Mouse (Mus musculus): ENCODE results near the gene Tmem91. TPM values are rescaled to one million over a fixed set of nuclear protein-coding genes. Genes with fewer than 3 reads are reported as not detected.

The Tmem91 gene
- polyA plus RNA-seq, 1 experiment: 3.7 TPM

DNA sequence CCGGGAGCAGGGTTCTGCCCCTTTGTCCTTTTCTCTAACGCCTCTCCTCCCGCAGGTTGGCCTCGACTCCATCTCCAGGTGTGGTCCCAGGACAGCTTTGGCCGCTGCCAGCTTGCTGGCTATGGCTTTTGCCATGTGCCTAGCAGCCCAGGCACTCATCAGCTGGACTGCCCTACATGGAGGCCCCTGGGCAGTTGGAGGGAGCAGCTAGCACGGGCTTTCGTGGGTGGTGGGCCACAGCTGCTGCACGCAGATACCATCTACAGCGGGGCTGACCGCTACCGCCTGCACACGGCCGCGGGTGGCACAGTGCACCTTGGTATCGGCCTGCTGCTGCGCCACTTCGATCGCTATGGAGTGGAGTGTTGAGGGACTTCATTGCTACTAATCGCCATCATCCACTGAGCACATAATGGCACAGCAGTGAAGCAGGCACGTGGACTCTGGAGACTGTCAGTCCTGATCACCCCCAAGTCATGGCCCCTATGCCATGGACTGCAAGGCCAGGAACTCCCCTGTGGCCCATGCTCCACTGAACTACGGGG lies 11.0 kb upstream of the Tmem91 start:
- peak overlapping the region; percentile 38; the same call in 1 of the 2 replicates for H3K4me3 ChIP-seq (ENCODE audit: low read depth, low read length)
- H3K9ac ChIP-seq (ENCODE audit: low read depth, poor library complexity, severe bottlenecking): no peak overlapping the region
- H3K4me1 ChIP-seq (ENCODE audit: control insufficient read depth, insufficient read depth, low read length): peaks cover 5% of the 10 kb centered on the region
- no peak for TF ChIP-seq CTCF (IDR thresholded peaks at IDR 0.05; ENCODE audit: low read depth, low read length)
- TF ChIP-seq EP300 (IDR thresholded peaks at IDR 0.05; ENCODE audit: insufficient read depth, low read depth, low read length): no peak
- H3K36me3 ChIP-seq (ENCODE audit: control insufficient read depth, insufficient read depth, low read length, poor library complexity, severe bottlenecking): no peaks in the 10 kb centered on the region
- no peaks in the 10 kb centered on the region for H3K27me3 ChIP-seq (ENCODE audit: control insufficient read depth, insufficient read depth, low read length, poor library complexity, severe bottlenecking)
- no peak overlapping the region for H3K27ac ChIP-seq (ENCODE audit: insufficient read depth, low read length)
- no peaks in the 10 kb centered on the region for H3K9me3 ChIP-seq (replicated peaks; ENCODE audit: control insufficient read depth, insufficient read depth, low read length, poor library complexity, severe bottlenecking)

DNA sequence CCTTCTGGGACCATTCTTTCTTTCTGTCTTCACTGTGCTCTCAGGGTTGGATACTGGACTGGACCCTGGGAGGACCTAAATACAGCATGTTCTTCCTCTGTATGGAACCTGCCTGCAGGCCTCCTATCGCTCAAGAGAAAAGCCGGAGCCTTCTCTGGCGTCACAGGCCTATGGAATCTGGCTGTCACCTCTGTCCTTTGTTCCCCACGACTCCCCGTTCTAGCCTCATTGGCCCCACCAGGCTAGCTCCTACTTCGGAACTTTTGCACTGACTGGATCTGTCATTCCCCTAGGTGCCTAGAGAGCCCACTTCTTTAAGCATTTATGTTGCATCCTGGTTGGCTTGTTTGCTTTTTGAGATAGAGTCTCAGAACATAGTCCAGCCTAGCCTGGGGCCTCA lies 9.7 kb upstream of the Tmem91 start:
- H3K4me3 ChIP-seq (ENCODE audit: low read depth, low read length): no peak overlapping the region
- no peaks in the 10 kb centered on the region for H3K36me3 ChIP-seq (ENCODE audit: control insufficient read depth, insufficient read depth, low read length, poor library complexity, severe bottlenecking)
- H3K27ac ChIP-seq (ENCODE audit: insufficient read depth, low read length): no peak overlapping the region
- no peak for TF ChIP-seq POLR2A (IDR thresholded peaks at IDR 0.05; ENCODE audit: insufficient read depth, low read length)
- TF ChIP-seq CTCF (IDR thresholded peaks at IDR 0.05; ENCODE audit: low read depth, low read length): no peak
- peaks cover 5% of the 10 kb centered on the region for H3K4me1 ChIP-seq (ENCODE audit: control insufficient read depth, insufficient read depth, low read length)
- H3K9ac ChIP-seq (ENCODE audit: low read depth, poor library complexity, severe bottlenecking): no peak overlapping the region
- no peaks in the 10 kb centered on the region for H3K27me3 ChIP-seq (ENCODE audit: control insufficient read depth, insufficient read depth, low read length, poor library complexity, severe bottlenecking)
- no peaks in the 10 kb centered on the region for H3K9me3 ChIP-seq (replicated peaks; ENCODE audit: control insufficient read depth, insufficient read depth, low read length, poor library complexity, severe bottlenecking)

DNA sequence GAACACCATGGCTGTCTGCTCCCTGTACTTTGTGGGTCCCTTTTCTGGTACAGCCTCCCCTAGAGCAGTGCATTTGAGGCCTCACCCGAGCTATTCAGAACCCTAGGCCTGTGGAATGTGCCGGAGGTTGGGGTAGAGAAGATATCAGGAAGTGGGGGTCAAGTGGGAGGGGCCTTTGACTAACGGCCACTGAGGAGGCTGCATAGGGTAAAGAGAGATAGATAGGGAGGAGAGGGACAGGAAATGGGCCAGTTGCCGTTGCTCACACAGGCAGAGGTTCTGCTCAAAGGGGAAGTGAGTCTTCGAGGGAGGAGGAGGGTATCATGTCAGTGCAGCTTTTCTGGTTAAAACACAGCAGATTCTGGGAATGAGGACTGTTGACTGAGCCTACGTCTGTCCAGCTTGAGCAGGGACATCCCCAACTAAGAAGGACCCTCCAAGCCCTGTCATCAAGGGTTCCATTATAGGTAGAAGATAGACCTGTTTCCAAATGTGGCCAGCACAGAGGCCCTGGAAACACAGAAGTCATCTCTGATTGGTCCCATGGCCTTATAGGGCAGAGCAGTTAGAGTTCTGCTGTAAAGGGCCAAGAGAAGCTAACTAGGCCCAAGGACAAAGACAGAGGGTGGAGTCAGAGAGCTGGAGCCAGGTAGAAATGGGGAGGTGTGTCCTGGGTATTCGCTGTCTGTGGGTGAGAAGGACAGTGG lies 8.7 kb upstream of the Tmem91 start:
- Histone ChIP-seq H3K9me3 (replicated peaks; ENCODE audit: control insufficient read depth, insufficient read depth, low read length, poor library complexity, severe bottlenecking) (no peaks in the 10 kb centered on the region), H3K9ac (ENCODE audit: low read depth, poor library complexity, severe bottlenecking) (no peak overlapping the region), H3K4me3 (ENCODE audit: low read depth, low read length) (no peak overlapping the region), H3K27ac (ENCODE audit: insufficient read depth, low read length) (no peak overlapping the region), H3K36me3 (ENCODE audit: control insufficient read depth, insufficient read depth, low read length, poor library complexity, severe bottlenecking) (no peaks in the 10 kb centered on the region), H3K4me1 (ENCODE audit: control insufficient read depth, insufficient read depth, low read length) (peaks cover 5% of the 10 kb centered on the region), H3K27me3 (ENCODE audit: control insufficient read depth, insufficient read depth, low read length, poor library complexity, severe bottlenecking) (no peaks in the 10 kb centered on the region)
- TF ChIP-seq POLR2A (IDR thresholded peaks at IDR 0.05; ENCODE audit: insufficient read depth, low read length): no peak
- TF ChIP-seq EP300 (IDR thresholded peaks at IDR 0.05; ENCODE audit: insufficient read depth, low read depth, low read length): no peak
- no peak for TF ChIP-seq CTCF (IDR thresholded peaks at IDR 0.05; ENCODE audit: low read depth, low read length)

DNA sequence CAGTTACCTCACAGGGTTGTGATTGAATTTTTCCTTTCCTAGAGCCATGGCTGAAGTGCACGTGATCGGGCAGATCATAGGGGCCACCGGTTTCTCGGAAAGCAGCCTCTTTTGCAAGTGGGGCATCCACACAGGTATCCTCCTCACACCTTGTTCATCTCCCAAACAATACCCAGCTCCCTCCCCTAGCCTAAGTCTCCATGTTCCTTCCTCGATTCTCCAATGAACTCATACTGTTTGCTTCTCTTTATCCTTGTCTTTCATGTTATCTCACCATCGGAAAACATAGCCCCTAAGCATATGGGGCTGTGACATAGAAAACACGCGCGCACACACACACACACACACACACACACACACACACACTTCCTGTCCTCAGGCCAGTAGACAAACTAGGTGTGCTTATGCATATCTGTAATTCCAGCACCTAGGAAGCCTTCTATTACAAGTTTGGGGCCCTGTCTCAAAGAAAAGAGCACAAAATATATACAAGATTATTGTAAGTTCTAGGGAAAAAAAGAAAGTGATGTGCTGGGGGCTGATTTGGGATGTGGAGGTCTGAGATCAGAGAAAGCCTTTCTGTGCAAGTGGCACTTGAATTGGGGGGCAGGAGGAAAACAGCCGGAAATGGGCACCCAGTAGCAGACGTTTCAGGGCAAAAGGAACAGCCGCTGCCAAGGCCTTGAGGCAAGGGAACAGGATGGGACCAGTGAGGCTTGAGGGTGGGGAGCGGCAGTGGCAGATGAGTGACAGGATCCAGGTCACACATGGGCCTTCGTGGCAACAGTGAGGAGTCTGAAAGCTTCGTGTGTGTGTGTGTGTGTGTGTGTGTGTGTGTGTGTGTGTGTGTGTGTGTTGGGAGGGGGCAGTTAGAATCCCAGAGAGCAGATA lies 6.6 kb upstream of the Tmem91 start:
- Histone ChIP-seq H3K9ac (ENCODE audit: low read depth, poor library complexity, severe bottlenecking) (no peak overlapping the region), H3K27me3 (ENCODE audit: control insufficient read depth, insufficient read depth, low read length, poor library complexity, severe bottlenecking) (no peaks in the 10 kb centered on the region), H3K27ac (ENCODE audit: insufficient read depth, low read length) (no peak overlapping the region), H3K36me3 (ENCODE audit: control insufficient read depth, insufficient read depth, low read length, poor library complexity, severe bottlenecking) (no peaks in the 10 kb centered on the region), H3K4me3 (ENCODE audit: low read depth, low read length) (no peak overlapping the region), H3K4me1 (ENCODE audit: control insufficient read depth, insufficient read depth, low read length) (peaks cover 5% of the 10 kb centered on the region), H3K9me3 (replicated peaks; ENCODE audit: control insufficient read depth, insufficient read depth, low read length, poor library complexity, severe bottlenecking) (no peaks in the 10 kb centered on the region)
- no peak for TF ChIP-seq EP300 (IDR thresholded peaks at IDR 0.05; ENCODE audit: insufficient read depth, low read depth, low read length)
- TF ChIP-seq CTCF (IDR thresholded peaks at IDR 0.05; ENCODE audit: low read depth, low read length): no peak
- TF ChIP-seq POLR2A (IDR thresholded peaks at IDR 0.05; ENCODE audit: insufficient read depth, low read length): no peak

DNA sequence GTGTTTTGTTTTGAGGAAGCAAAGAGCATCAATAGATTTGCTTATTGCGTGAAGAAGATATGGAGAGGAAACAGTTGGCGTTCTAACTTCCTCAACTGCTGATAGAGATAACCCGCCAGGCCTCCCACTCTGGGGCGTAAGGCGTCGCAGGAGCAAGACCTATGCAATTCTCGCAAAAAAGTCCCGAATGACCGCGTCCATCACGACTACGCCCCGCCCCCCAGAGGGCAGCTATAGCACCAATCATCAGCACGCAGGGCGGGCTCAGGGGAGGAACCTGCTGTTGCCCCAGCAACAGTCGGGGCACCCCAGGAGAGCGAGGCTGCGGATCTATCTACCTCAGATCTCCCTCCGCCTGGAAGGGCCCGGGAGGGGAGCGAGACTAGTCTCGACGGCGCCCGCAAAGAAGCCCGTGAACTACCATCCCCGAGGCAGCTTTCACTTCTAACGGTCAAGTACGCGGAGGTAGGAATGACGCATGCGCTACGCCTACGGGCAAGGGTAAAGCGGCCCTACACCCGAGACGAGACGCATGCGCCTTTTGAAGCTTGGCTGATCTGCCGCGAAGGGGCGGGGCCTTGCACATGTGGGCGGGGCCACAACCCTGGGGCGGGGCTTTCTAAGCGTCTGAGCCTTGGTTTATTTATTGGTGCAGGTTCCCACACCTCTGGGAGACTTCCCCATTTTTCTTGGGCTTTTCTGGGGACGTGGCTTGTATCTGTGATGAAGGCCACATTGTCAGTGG lies 5.7 kb upstream of the Tmem91 start, which contains the start of gene B9d2:
TSS of gene B9d2 (plus strand) at position 267 of the 745 bp plus-strand sequence.
- no peak for TF ChIP-seq EP300 (IDR thresholded peaks at IDR 0.05; ENCODE audit: insufficient read depth, low read depth, low read length)
- peak; percentile 57 for TF ChIP-seq POLR2A (IDR thresholded peaks at IDR 0.05; ENCODE audit: insufficient read depth, low read length)
- TF ChIP-seq CTCF (IDR thresholded peaks at IDR 0.05; ENCODE audit: low read depth, low read length): no peak
- H3K9ac ChIP-seq (ENCODE audit: low read depth, poor library complexity, severe bottlenecking): peak within 1 kb of the TSS; percentile 61

More for the DNA sequence above, 5.7 kb upstream of the Tmem91 start, which contains the start of gene B9d2:
- H3K9me3 ChIP-seq (replicated peaks; ENCODE audit: control insufficient read depth, insufficient read depth, low read length, poor library complexity, severe bottlenecking): no peaks in the 10 kb centered on the region
- peaks cover 5% of the 10 kb centered on the region for H3K4me1 ChIP-seq (ENCODE audit: control insufficient read depth, insufficient read depth, low read length)
- no peaks in the 10 kb centered on the region for H3K27me3 ChIP-seq (ENCODE audit: control insufficient read depth, insufficient read depth, low read length, poor library complexity, severe bottlenecking)
- H3K4me3 ChIP-seq (ENCODE audit: low read depth, low read length): peak within 1 kb of the TSS; percentile 68
- peak within 1 kb of the TSS; percentile 31 for H3K27ac ChIP-seq (ENCODE audit: insufficient read depth, low read length)
- H3K36me3 ChIP-seq (ENCODE audit: control insufficient read depth, insufficient read depth, low read length, poor library complexity, severe bottlenecking): no peaks in the 10 kb centered on the region
